ENCODE assay signal across 16 mouse cellular contexts in the genomic region with DNA sequence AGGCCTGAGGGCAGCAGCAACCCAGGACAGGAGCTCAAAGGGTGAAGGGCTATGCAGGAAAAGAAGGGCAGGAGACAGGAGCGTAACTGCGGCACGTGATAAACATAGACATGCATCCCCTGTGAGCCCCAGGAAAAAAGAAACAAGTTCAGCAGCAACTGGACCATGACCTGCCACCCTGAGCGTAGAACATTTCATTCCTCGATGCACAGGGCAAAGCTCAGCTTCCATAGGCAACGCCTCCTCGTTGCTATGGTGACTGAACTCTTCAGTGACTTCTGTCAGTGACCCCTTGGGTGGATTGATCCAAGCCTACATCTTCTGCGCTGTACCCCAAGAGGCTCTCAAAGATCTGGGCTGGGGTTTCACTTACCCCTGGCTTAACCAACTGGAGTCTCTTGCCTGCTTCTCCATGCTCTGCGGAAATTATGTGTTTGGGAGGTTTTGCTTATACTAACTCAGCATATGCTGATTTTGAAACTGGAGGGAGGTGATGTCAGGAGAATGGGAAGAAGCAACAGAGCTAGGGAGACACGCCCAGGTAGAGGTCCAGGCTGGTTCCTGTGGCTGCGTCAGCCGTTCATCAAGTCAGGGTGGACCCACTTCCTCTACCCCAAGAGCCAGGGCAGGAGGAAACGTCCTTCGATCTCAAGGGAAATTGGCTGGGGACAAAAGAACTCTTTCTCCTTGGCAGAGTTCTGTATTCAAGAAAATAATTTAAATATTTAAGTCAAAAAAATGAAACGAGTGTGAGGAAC. TPM values are rescaled to one million over a fixed set of nuclear protein-coding genes. Genes with fewer than 3 reads are reported as not detected.
A peak's percentile ranks its signal among the peaks of the same experiment; 100 is the strongest.
DNase-seq lines count a peak whose midpoint lies in the region; ATAC-seq and TF ChIP-seq lines count a peak whose summit lies in the region.
"Had no signal": no experiment of that assay in that cellular context is flagged by ENCODE, and none has a peak within 500 bp of the region (broad histone marks: within the 10 kb centered on the region; RNA-seq: fewer than 3 reads in every experiment).

No protein-coding gene starts in this region.

- H3K4me2 ChIP-seq in stomach, embryonic 16.5 days (ENCODE audit: low read depth, low read length), result no peak overlapping the region
- no peak overlapping the region for H3K4me2 ChIP-seq in stomach, postnatal 0 days (replicated peaks; ENCODE audit: low read depth)
- H3K4me2 ChIP-seq: embryonic facial prominence, embryonic 15.5 days; forebrain, embryonic 15.5 days had no signal

- H3K27ac ChIP-seq in stomach, embryonic 16.5 days (ENCODE audit: low read length), result no peak overlapping the region
- no peak overlapping the region for H3K27ac ChIP-seq in stomach, postnatal 0 days (replicated peaks)
- H3K27ac ChIP-seq in small intestine, adult 2 months (ENCODE audit: insufficient read depth, low read depth, low read length), result peak overlapping the region; percentile 81
- no peak overlapping the region for H3K27ac ChIP-seq in gastrocnemius, adult 2 months
- H3K27ac ChIP-seq: embryonic facial prominence, embryonic 15.5 days; forebrain, embryonic 15.5 days had no signal

- no peak for TF ChIP-seq POLR2A in small intestine, adult 2 months (IDR thresholded peaks at IDR 0.05; ENCODE audit: low read depth, low read length)

- WGBS in stomach, embryonic 16.5 days, result 65% methylated on average over 15 of the region's 15 CpGs
- WGBS in stomach, postnatal 0 days, result 65% methylated on average over 15 of the region's 15 CpGs
- WGBS in small intestine, adult 2 months, result 29% methylated on average over 15 of the region's 15 CpGs

- intact Hi-C loops in gastrocnemius, adult 2 months (cut with DNase I), result no loop called here

- no peak for DNase-seq in stomach, postnatal 0 days (ENCODE audit: low spot score)
- peak; percentile 90 for DNase-seq in kidney, adult 11 months
- peak; percentile 81 to 93 for DNase-seq in kidney, postnatal 25 days
- DNase-seq in cerebellum, adult 11 months, result no peak
- DNase-seq in ovary, adult 18-20 months (ENCODE audit: low spot score), result no peak
- DNase-seq in gastrocnemius, adult 2 months, result no peak
- DNase-seq: cerebellum, adult 9-10 months; lung, adult 2 months had no signal

- H3K9me3 ChIP-seq in stomach, embryonic 16.5 days (replicated peaks; ENCODE audit: control insufficient read depth, low read length), result no peaks in the 10 kb centered on the region
- no peaks in the 10 kb centered on the region for H3K9me3 ChIP-seq in stomach, postnatal 0 days (ENCODE audit: control insufficient read depth, low read length)
- H3K9me3 ChIP-seq: embryonic facial prominence, embryonic 15.5 days; forebrain, embryonic 15.5 days had no signal

- no peaks in the 10 kb centered on the region for H3K36me3 ChIP-seq in stomach, embryonic 16.5 days (ENCODE audit: control insufficient read depth, insufficient read depth, low read length)
- H3K36me3 ChIP-seq in stomach, postnatal 0 days (ENCODE audit: control insufficient read depth, insufficient read depth, low read length), result no peaks in the 10 kb centered on the region
- peaks cover 27% of the 10 kb centered on the region for H3K36me3 ChIP-seq in small intestine, adult 2 months (ENCODE audit: control insufficient read depth, insufficient read depth, low read length)
- H3K36me3 ChIP-seq: embryonic facial prominence, embryonic 15.5 days; forebrain, embryonic 15.5 days had no signal

- H3K9ac ChIP-seq in stomach, embryonic 16.5 days (ENCODE audit: low read length), result no peak overlapping the region
- no peak overlapping the region for H3K9ac ChIP-seq in stomach, postnatal 0 days (ENCODE audit: low read length)
- H3K9ac ChIP-seq: embryonic facial prominence, embryonic 15.5 days; forebrain, embryonic 15.5 days had no signal

- peak; percentile 50; the same call in 1 of the 2 replicates for ATAC-seq in stomach, embryonic 16.5 days (ENCODE audit: insufficient read depth, low FRiP score)
- ATAC-seq in stomach, postnatal 0 days (ENCODE audit: low FRiP score, low TSS enrichment), result no peak
- ATAC-seq: CD4-positive, CD25-positive, alpha-beta regulatory T cell, adult 4 months; forebrain, embryonic 15.5 days had no signal

- no peak overlapping the region for H3K4me3 ChIP-seq in stomach, embryonic 16.5 days (replicated peaks; ENCODE audit: low read length)
- no peak overlapping the region for H3K4me3 ChIP-seq in stomach, postnatal 0 days (ENCODE audit: low read depth, low read length)
- peak overlapping the region; percentile 12; the same call in 1 of the 2 replicates for H3K4me3 ChIP-seq in small intestine, adult 2 months (ENCODE audit: low read depth, low read length)
- H3K4me3 ChIP-seq in gastrocnemius, adult 2 months, result no peak overlapping the region
- H3K4me3 ChIP-seq: embryonic facial prominence, embryonic 15.5 days; forebrain, embryonic 15.5 days had no signal

- no peak for TF ChIP-seq EP300 in stomach, postnatal 0 days (optimal IDR thresholded peaks at IDR 0.05)

- no peaks in the 10 kb centered on the region for H3K27me3 ChIP-seq in stomach, embryonic 16.5 days (ENCODE audit: control insufficient read depth, insufficient read depth, low read length)
- H3K27me3 ChIP-seq in stomach, postnatal 0 days (ENCODE audit: control insufficient read depth, insufficient read depth, low read length), result no peaks in the 10 kb centered on the region
- H3K27me3 ChIP-seq in small intestine, adult 2 months (ENCODE audit: control insufficient read depth, insufficient read depth, low read length), result no peaks in the 10 kb centered on the region
- H3K27me3 ChIP-seq: embryonic facial prominence, embryonic 15.5 days; forebrain, embryonic 15.5 days had no signal

- no peaks in the 10 kb centered on the region for H3K4me1 ChIP-seq in stomach, embryonic 16.5 days (ENCODE audit: control insufficient read depth, insufficient read depth, low read length)
- H3K4me1 ChIP-seq in stomach, postnatal 0 days (replicated peaks; ENCODE audit: control insufficient read depth, insufficient read depth), result no peaks in the 10 kb centered on the region
- H3K4me1 ChIP-seq in small intestine, adult 2 months (ENCODE audit: control insufficient read depth, insufficient read depth, insufficient read length, low read length), result peaks cover 22% of the 10 kb centered on the region
- H3K4me1 ChIP-seq: embryonic facial prominence, embryonic 15.5 days; forebrain, embryonic 15.5 days had no signal

- TF ChIP-seq CTCF in stomach, postnatal 0 days (IDR thresholded peaks at IDR 0.05; ENCODE audit: low read depth), result no peak
- no peak for TF ChIP-seq CTCF in small intestine, adult 2 months (IDR thresholded peaks at IDR 0.05; ENCODE audit: extremely low read depth, insufficient read length, insufficient replicate concordance, low read depth, low read length)
- TF ChIP-seq CTCF in gastrocnemius, adult 2 months (IDR thresholded peaks at IDR 0.05), result no peak

RNA-seq across cellular contexts. Expression of gene Clrn3, which starts 6.5 kb away (rescaled TPM):
- 2.8 and 4.1 TPM in 2 replicates for polyA plus RNA-seq in stomach, embryonic 16.5 days (2015; fragmentation: Nextera tagmentation; extraction: Ambion mirVana)
- polyA plus RNA-seq in stomach, postnatal 0 days (2015; fragmentation: Nextera tagmentation; extraction: Ambion mirVana), result 0.51 and 0.63 TPM in 2 replicates
- polyA plus RNA-seq in small intestine, adult 2 months (2012; rRNA removed), result 13.8 and 41.7 TPM in 2 replicates
- not detected for total RNA-seq in gastrocnemius, adult 2 months (2021)
- total RNA-seq: gastrocnemius, postnatal 4 days; left cerebral cortex, adult 18-20 months had no signal
- polyA plus RNA-seq: brain, embryonic 14.5 days; CD4-positive, CD25-positive, alpha-beta regulatory T cell, adult 4 months; embryonic facial prominence, embryonic 15.5 days; forebrain, embryonic 15.5 days; lung, adult 2 months had no signal

RNA-seq across cellular contexts. Expression of gene Ptpre, which starts 15.3 kb away (rescaled TPM):
- polyA plus RNA-seq in stomach, embryonic 16.5 days (2015; fragmentation: Nextera tagmentation; extraction: Ambion mirVana), result 2.9 and 3.1 TPM in 2 replicates
- 4.4 TPM in 2 replicates for polyA plus RNA-seq in stomach, postnatal 0 days (2015; fragmentation: Nextera tagmentation; extraction: Ambion mirVana)
- 4.3 and 17.0 TPM in 2 replicates for polyA plus RNA-seq in small intestine, adult 2 months (2012; rRNA removed)
- 1 to 10 TPM; 1.2 to 1.6 TPM for total RNA-seq in gastrocnemius, adult 2 months (2021)

Comparison
In these comparisons a context has a peak if more than half of its experiments do, and no peak if none do; other contexts are left out.
1. DNase-seq: peak in kidney, adult 11 months (single experiment) and kidney, postnatal 25 days (2 of 2); none in stomach, postnatal 0 days (single experiment), cerebellum, adult 11 months (single experiment), ovary, adult 18-20 months (single experiment) and gastrocnemius, adult 2 months (single experiment).